Mouse (Mus musculus): ENCODE results near the gene Rad52. TPM values are rescaled to one million over a fixed set of nuclear protein-coding genes. Genes with fewer than 3 reads are reported as not detected.

Rad52 gene
- polyA plus RNA-seq, 1 experiment from 2014 or later, result 26.1 TPM

DNA sequence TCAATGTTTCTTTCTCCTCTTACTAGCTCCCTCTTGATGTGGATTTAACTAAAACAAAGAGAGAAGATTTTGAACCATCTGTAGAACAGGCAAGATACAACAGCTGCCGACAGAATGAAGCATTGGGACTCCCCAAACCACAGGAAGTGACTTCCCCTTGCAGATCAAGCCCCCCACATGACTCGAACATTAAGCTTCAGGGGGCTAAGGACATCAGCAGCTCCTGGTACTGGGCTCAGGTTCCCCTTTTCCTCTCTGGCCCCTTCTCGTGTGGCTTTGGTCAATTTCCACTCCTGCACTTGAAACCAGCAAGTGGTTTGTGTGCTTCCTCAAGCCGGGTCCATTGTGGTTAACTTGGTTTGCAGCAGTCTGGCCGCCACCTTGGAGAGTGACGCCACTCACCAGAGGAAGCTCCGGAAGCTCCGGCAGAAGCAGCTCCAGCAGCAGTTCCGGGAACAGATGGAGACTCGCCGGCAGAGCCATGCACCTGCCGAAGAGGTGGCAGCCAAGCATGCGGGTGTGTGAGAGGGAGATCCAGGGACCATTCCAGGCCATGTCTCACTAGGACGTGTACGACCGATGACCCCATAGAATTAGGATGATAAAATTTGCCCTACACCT, 16.2 kb downstream of the Rad52 start:
- Histone ChIP-seq H3K4me1 (no peaks in the 10 kb centered on the region), H3K27me3 (ENCODE audit: poor library complexity, severe bottlenecking) (no peaks in the 10 kb centered on the region), H3K9me3 (no peaks in the 10 kb centered on the region), H3K36me3 (replicated peaks) (peaks cover 91% of the 10 kb centered on the region), H3K4me3 (no peak overlapping the region), H3K27ac (no peak overlapping the region)
- no peak for DNase-seq (ENCODE audit: extremely low spot score, low spot score)
- WGBS, result 93% methylated on average over 16 of the region's 16 CpGs

DNA sequence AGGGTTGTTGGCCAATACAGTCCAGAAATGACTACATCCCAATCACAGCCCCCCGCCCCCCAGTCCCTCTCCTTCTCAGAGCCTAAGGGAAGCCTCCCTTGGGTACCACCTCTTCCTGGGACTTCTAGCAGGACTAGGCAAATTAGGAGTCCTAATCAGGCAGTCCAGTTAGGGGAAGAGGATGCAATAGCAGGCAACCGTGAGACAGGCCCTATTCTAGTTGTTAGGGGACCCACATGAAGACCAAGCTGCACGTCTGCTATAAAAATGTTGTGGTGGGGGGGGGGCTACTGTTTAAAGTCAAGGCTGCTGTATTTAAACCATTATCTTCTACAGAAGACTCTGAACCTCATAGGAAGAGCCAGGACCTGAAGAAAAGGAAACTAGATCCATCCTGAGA, 19.6 kb downstream of the Rad52 start:
- Histone ChIP-seq H3K27ac (no peak overlapping the region), H3K36me3 (replicated peaks) (peaks cover 94% of the 10 kb centered on the region), H3K9me3 (no peaks in the 10 kb centered on the region), H3K27me3 (ENCODE audit: poor library complexity, severe bottlenecking) (no peaks in the 10 kb centered on the region), H3K4me1 (no peaks in the 10 kb centered on the region), H3K4me3 (no peak overlapping the region)
- WGBS, result 87% methylated on average over 3 of the region's 3 CpGs
- DNase-seq (ENCODE audit: extremely low spot score, low spot score), result no peak

DNA sequence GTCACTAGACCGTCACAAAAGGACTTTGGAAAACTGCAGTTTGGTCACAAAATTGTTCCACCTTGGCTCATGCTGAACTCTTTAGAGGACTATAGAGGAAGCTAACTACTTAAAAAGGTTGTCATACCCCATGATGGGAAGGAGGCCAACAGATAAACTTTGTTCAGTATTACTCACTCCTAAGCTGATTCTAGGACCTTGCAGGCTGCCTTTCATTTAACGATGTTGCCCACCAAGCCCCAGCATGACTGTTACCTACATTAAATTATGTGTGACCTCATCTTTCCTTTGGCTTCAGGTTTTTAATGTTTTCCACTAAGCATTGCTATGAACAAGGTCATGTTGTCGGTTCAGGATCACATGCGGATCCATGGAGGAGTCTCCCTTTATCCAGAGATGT, 20.0 kb downstream of the Rad52 start:
- Histone ChIP-seq H3K9me3 (no peaks in the 10 kb centered on the region), H3K4me1 (no peaks in the 10 kb centered on the region), H3K36me3 (replicated peaks) (peaks cover 94% of the 10 kb centered on the region), H3K27ac (no peak overlapping the region), H3K27me3 (ENCODE audit: poor library complexity, severe bottlenecking) (no peaks in the 10 kb centered on the region), H3K4me3 (no peak overlapping the region)
- WGBS, result 92% methylated on average over 4 of the region's 4 CpGs
- no peak for DNase-seq (ENCODE audit: extremely low spot score, low spot score)

DNA sequence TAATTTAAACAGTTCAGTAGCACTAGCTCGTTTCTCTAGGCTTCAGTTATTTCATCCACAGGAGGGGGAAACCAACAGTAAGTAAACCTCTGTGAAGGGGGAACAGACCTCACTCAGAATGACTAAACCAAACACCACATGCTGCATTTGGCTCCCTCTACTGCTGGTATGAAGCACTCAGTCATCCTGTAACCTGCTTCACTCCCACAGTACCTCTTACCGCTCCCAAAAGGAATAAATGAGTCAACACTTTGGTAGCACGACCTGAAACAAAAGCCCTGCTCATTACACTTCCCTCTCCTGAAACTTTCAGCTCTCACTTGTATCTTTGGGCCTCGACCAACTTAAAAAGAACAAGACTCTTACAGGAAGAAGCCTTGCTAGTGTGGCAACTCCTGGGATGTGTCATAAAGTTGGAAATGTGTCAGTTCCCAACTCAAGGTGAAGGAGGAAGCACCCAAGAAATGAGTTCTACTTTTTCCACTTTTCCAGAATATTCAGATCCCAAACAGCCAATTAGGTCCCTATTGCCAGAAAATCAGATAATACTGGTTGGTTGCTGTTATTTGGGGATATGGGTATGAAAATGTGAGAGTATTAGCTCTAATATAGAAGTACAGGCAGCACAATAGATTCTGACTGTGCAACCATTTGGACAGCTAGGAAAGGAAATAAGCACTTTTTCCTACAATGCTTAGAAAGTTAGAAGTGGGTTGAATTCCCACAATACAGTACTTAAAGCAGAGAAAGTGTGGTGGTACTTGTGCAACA, 21.9 kb downstream of the Rad52 start:
- H3K36me3 ChIP-seq (replicated peaks), result peaks cover 97% of the 10 kb centered on the region
- no peaks in the 10 kb centered on the region for H3K27me3 ChIP-seq (ENCODE audit: poor library complexity, severe bottlenecking)
- WGBS, result 66% methylated on average over 4 of the region's 4 CpGs
- no peak overlapping the region for H3K27ac ChIP-seq
- no peak overlapping the region for H3K4me3 ChIP-seq
- H3K9me3 ChIP-seq, result no peaks in the 10 kb centered on the region
- no peaks in the 10 kb centered on the region for H3K4me1 ChIP-seq
- DNase-seq (ENCODE audit: extremely low spot score, low spot score), result no peak

Other genes with a start within 250 kb of the Rad52 start
- 19.6 and 22.5 TPM in 2 replicates for gene Erc1, start 54.5 kb upstream of the Rad52 start, polyA plus RNA-seq (2016; fragmentation: Nextera tagmentation; extraction: Ambion mirVana)
- gene Wnk1, start 136.0 kb downstream of the Rad52 start, polyA plus RNA-seq (2016; fragmentation: Nextera tagmentation; extraction: Ambion mirVana), result 43.7 and 46.3 TPM in 2 replicates
- gene Ninj2, start 190.7 kb downstream of the Rad52 start, polyA plus RNA-seq (2016; fragmentation: Nextera tagmentation; extraction: Ambion mirVana), result not detected in 2 replicates

Measured in forebrain, embryonic 10.5 days (tissue).